Mouse (Mus musculus) spleen, adult 2 months (tissue): ENCODE measurements around the gene Rhbdl3. TPM values are rescaled to one million over a fixed set of nuclear protein-coding genes. Genes with fewer than 3 reads are reported as not detected.

Experiments
- DNase-seq, 2 experiments: peaks; one replicate each; pipeline versions ENCODE4 v3.0.0 to v3.0.0-alpha.2; 2012 to 2021; ENCODE audit warnings: low spot score in 2 of 2, low read depth in 1 of 2
- H3K27ac ChIP-seq: fragments of 200-500 bp; 2 replicates; pipeline ENCODE4 v1.5.1; 2012; ENCODE audit warnings: low read length, inconsistent platforms; ENCODE audit not compliant: insufficient read depth
- H3K27me3 ChIP-seq: fragments of 200-500 bp; 2 replicates; pipeline ENCODE4 v1.6.1; 2012; ENCODE audit warnings: mild to moderate bottlenecking, moderate library complexity, low read length, inconsistent platforms; ENCODE audit not compliant: control insufficient read depth, insufficient read depth
- H3K36me3 ChIP-seq: fragments of 200-500 bp; 2 replicates; pipeline ENCODE4 v1.6.1; 2012; ENCODE audit warnings: mild to moderate bottlenecking, low read length, inconsistent platforms; ENCODE audit not compliant: control insufficient read depth, insufficient read depth
- H3K4me1 ChIP-seq: fragments of 200-500 bp; 2 replicates; pipeline ENCODE4 v1.6.1; 2011; ENCODE audit warnings: inconsistent platforms; ENCODE audit not compliant: control insufficient read depth, insufficient read depth, insufficient read length
- H3K4me3 ChIP-seq: fragments of 200-500 bp; 2 replicates; pipeline ENCODE4 v1.5.1; 2011; ENCODE audit warnings: mild to moderate bottlenecking, inconsistent platforms; ENCODE audit not compliant: insufficient read depth, insufficient read length; ENCODE audit errors: extremely low read depth
- CTCF ChIP-seq: fragments of 200-500 bp; IDR thresholded peaks from 2 replicates; pipeline ENCODE4 v1.5.1; 2011; ENCODE audit warnings: mild to moderate bottlenecking, inconsistent platforms; ENCODE audit not compliant: insufficient read depth, insufficient read length, insufficient replicate concordance; ENCODE audit errors: extremely low read depth
- POLR2A ChIP-seq: fragments of 200-500 bp; IDR thresholded peaks from 2 replicates; pipeline ENCODE4 v1.6.1; 2011; ENCODE audit warnings: low read depth, low read length, inconsistent platforms
- whole genome bisulfite sequencing: fragments of 180-500 bp; shearing (Covaris S2); methylation state at CpG from one replicate; pipeline ENCODE4 v1.1.7; 2018; 5-methylcytosine and 5-hydroxymethylcytosine counted together
- polyA plus RNA-seq: library from polyadenylated mRNA; depleted of rRNA; stranded (reverse); fragments of >200 nt; gene quantifications from 2 replicates; pipeline ENCODE4 v1.2.3, GENCODE M21; 2012

The Rhbdl3 gene
- polyA plus RNA-seq, 1 experiment = 2.9 TPM

DNA sequence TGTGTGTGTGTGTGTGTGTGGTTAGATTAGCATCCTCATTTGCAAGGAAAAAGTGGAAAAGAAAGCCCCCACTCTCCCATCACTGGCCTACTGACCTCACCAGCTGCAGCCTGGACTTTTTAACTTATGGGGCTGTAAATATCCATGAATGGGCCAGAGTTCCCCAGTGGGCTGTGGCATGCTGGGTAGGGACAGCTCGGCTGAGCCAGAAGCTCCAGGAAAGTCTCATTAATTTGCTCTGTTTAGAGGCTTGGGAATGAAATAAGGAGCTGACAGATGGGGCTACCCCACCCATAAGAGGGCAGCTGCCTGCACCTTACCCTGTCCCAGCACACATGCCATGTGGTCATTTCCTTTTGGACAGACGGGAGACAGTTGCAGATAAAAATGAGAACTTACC lies 11.3 kb downstream of the Rhbdl3 start:
- H3K27me3 ChIP-seq = no peaks in the 10 kb centered on the region
- no peaks in the 10 kb centered on the region for H3K36me3 ChIP-seq
- no peak overlapping the region for H3K4me3 ChIP-seq
- H3K4me1 ChIP-seq = no peaks in the 10 kb centered on the region
- no peak for TF ChIP-seq POLR2A
- TF ChIP-seq CTCF = no peak
- WGBS = 67% methylated on average over 2 of the region's 2 CpGs
- DNase-seq = no peak
- H3K27ac ChIP-seq = no peak overlapping the region

DNA sequence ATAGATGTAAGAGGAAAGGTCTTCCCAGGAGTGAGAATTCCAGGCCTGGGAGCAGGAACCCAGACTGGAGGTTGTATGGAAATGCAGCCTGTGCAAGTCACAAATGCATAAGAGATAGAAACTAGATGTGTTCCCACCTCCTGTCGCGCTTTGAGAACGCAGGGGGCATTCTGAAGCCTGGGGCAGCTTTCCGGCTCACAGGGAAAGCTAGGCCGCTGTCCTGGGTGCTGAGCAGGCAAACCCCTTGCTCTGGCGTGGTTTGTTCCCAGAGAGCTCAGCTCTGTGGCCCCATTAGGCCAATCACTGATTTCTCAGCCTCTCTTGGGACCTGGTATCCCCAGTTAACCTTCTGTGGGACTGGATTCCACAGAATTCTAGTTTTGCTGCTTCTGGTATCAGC lies 11.9 kb downstream of the Rhbdl3 start:
- no peak overlapping the region for H3K27ac ChIP-seq
- WGBS = 47% methylated on average over 6 of the region's 6 CpGs
- no peaks in the 10 kb centered on the region for H3K27me3 ChIP-seq
- no peak for TF ChIP-seq POLR2A
- TF ChIP-seq CTCF = no peak
- DNase-seq = no peak
- no peaks in the 10 kb centered on the region for H3K4me1 ChIP-seq
- H3K36me3 ChIP-seq = no peaks in the 10 kb centered on the region
- no peak overlapping the region for H3K4me3 ChIP-seq

DNA sequence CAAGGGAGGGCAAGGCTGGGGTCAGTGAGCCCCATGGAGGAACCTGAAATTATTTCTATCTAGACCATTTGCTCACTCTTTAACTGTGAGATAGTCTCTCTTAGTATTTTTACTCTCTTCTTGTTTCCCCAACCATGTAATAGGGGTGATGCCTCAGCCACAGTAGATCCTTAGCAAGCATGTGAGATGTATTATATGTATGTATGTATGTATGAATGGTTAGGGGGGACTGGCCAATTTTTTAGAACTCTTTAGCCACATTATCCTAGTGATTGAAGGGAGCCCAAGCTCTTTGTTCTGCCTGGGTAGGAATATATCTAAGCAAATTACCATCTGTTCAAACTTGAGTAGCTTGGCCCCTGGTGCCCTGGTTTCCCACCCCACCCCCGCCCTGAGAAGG lies 12.8 kb downstream of the Rhbdl3 start:
- Histone ChIP-seq H3K36me3 (no peaks in the 10 kb centered on the region), H3K4me1 (no peaks in the 10 kb centered on the region), H3K4me3 (no peak overlapping the region), H3K27me3 (no peaks in the 10 kb centered on the region), H3K27ac (no peak overlapping the region)
- TF ChIP-seq CTCF (no peak), POLR2A (no peak)
- no peak for DNase-seq
- WGBS = 89% methylated on average over 1 of the region's 1 CpGs

DNA sequence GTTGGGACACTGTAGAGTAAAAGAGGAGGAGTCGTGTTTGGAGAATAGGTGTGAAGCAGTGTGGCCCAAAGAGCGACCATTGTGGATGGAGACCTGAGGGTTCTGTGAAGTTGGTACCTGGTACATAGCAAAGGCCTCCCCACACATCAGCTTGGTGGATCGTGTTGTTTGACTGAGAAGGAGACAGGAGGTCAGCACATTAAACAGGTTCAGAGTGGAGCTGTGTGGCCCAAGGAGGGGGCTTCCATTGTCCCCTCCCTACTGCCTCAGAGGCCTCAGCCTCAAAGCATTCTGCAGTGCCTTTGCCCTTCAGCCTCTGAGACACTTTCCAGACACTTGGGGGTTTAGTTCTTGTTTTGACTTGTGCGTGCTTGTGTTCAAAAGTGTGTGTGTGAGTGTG lies 13.2 kb downstream of the Rhbdl3 start:
- Histone ChIP-seq H3K27ac (no peak overlapping the region), H3K4me3 (no peak overlapping the region), H3K27me3 (no peaks in the 10 kb centered on the region), H3K36me3 (no peaks in the 10 kb centered on the region), H3K4me1 (no peaks in the 10 kb centered on the region)
- DNase-seq = no peak
- no peak for TF ChIP-seq POLR2A
- TF ChIP-seq CTCF = no peak
- WGBS = 82% methylated on average over 4 of the region's 4 CpGs

DNA sequence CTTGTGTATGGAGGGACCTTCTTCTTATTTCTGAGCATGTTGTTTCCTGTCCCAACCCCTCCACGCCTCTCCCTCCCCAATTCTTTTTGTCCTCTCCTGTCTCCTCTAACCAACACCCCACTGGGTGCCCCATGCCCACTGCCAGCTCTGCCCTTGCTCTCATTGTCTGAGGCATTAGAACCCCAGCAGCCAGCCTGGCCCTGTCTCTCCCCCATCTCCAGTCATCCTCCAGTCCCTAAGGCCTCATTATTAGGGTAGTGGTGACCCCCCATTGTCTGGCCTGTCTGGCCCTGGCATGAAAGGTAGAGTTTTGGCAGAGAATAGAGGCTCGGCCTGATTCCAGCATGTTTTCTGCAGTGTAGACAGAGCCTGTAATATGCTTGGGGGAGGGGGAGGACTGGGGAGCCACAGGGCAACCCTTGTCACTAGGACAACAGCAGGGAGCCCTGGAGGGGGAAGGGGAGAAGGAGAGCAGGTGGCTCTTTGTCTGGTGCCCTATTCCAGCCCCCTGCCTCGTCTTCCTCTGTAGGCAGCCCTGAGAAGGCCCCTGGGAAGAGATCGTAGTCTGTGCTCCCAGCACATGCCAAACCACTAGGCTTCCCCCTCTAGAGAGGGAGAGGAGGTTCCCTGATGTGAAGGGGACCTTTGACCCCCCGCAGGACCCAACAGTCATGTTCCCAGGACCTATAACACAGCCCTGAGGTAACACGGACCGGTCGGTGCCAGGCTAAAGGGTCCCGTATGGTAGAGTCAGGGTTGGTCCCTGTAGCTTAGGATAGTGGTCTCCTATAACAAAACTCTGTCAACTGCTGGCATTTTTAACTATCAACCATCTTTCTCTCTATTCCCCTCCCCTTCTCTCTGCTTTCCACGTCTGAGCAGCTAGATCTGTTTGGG lies 15.3 kb downstream of the Rhbdl3 start:
- Histone ChIP-seq H3K4me3 (no peak overlapping the region), H3K4me1 (no peaks in the 10 kb centered on the region), H3K27me3 (no peaks in the 10 kb centered on the region), H3K36me3 (no peaks in the 10 kb centered on the region), H3K27ac (no peak overlapping the region)
- DNase-seq = no peak
- WGBS = 74% methylated on average over 10 of the region's 10 CpGs
- TF ChIP-seq POLR2A = no peak
- TF ChIP-seq CTCF = no peak

DNA sequence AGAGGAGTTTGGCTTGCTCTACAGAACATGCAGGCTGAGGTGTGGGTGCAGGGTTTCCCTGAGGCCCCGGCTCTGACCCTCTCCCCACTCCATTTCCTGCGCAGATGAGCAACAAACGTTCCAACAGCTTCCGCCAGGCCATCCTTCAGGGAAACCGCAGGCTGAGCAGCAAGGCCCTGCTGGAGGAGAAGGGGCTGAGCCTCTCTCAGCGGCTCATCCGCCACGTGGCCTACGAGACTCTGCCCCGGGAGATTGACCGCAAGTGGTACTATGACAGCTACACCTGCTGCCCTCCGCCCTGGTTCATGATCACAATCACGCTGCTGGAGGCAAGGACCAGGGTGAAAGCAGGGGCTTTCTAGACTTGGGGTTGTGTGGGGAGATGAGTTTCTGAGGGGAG lies 22.5 kb downstream of the Rhbdl3 start:
- Histone ChIP-seq H3K27ac (no peak overlapping the region), H3K4me1 (no peaks in the 10 kb centered on the region), H3K36me3 (no peaks in the 10 kb centered on the region), H3K4me3 (no peak overlapping the region), H3K27me3 (no peaks in the 10 kb centered on the region)
- TF ChIP-seq CTCF (no peak), POLR2A (no peak)
- no peak for DNase-seq
- 35% methylated on average over 13 of the region's 13 CpGs for WGBS

DNA sequence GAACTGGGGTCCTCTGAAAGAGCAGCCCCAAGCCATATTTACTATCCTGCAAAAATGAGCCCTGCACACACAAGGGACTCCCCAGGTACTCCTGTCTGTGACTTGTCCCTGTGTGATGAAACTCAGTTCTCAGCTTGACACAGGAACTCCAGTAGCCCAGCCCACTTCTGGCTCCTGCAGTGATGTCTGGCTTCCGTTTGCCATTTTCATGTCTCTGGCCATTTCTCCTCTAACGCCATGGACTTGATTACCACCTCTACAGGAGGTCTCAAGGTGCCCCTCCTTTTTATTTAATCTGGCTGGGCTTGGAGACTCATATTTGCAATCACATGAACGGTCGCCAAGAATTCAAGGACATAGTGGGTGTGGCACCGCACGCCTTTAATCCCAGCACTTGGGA lies 23.9 kb downstream of the Rhbdl3 start:
- 71% methylated on average over 6 of the region's 6 CpGs for WGBS
- H3K27ac ChIP-seq = no peak overlapping the region
- no peaks in the 10 kb centered on the region for H3K4me1 ChIP-seq
- TF ChIP-seq CTCF = no peak
- no peak for TF ChIP-seq POLR2A
- H3K4me3 ChIP-seq = no peak overlapping the region
- DNase-seq = no peak
- no peaks in the 10 kb centered on the region for H3K36me3 ChIP-seq
- no peaks in the 10 kb centered on the region for H3K27me3 ChIP-seq
